Mouse (Mus musculus) E14TG2a.4 (cell line): ENCODE data around the gene Mmd.

Experiments
- CTCF ChIP-seq: conservative IDR thresholded peaks from 2 replicates; pipeline ENCODE4 v1.5.1; 2014; ENCODE audit warnings: low read length
- NANOG ChIP-seq: IDR thresholded peaks from 2 replicates; pipeline ENCODE4 v1.6.1; 2014; ENCODE audit warnings: borderline replicate concordance, low read length, mixed read lengths
- POU5F1 ChIP-seq: IDR thresholded peaks from 2 replicates; pipeline ENCODE4 v1.6.1; 2014; ENCODE audit warnings: low read length, borderline replicate concordance

DNA sequence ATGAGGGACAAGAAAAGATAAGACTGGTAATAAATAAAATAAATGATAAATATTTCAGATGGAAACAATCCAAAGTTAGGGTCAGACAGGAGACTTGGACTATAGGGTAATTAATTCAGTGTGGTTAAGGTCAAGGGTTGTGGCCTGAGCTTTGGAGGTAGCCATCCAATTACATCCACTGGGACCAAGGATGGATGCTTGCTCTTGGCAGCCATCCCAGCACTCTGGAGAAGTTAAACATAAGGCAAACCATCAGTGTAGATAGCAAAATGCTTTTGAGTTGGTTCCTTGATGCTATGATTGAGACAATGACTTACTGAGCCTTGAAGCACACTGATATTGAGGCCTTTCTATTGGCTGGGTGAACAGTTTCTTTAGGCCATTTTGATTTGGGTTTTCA is 43.5 kb downstream of the Mmd start:
- TF ChIP-seq CTCF = no peak
- TF ChIP-seq NANOG = no peak
- TF ChIP-seq POU5F1 = no peak
